Mouse (Mus musculus): ENCODE data around the gene Coro2b.

- TF ChIP-seq POLR2A (IDR thresholded peaks at IDR 0.05; ENCODE audit: insufficient read depth, low read depth, low read length) (no peak), CTCF (IDR thresholded peaks at IDR 0.05; ENCODE audit: insufficient read depth, low read depth, low read length) (no peak)
Measured at GRCm38 (mm10) chr9:62437446-62437845, 99.4 kb downstream of the Coro2b start.

Data from olfactory bulb, adult 2 months (tissue).